Mouse (Mus musculus) heart, embryonic 15.5 days (tissue): ENCODE measurements around the gene Fam161b. TPM values are rescaled to one million over a fixed set of nuclear protein-coding genes. Genes with fewer than 3 reads are reported as not detected.
A peak's percentile ranks its signal among the peaks of the same experiment; 100 is the strongest.

Experiments used
- ATAC-seq: fragments of 200-750 bp; cut with Nextera tagmentation; replicated peaks from 2 replicates; pipeline ENCODE4 v1.8.0; 2017; ENCODE audit warnings: low read depth, moderate TSS enrichment; ENCODE audit not compliant: insufficient number of reproducible peaks, insufficient read depth, low FRiP score
- H3K27ac ChIP-seq: fragments of 300-500 bp; sonication (generic); 2 replicates; pipeline ENCODE4 v1.5.1; 2015; ENCODE audit warnings: mild to moderate bottlenecking, inconsistent platforms
- H3K27me3 ChIP-seq: fragments of 300-500 bp; sonication (generic); 2 replicates; pipeline ENCODE4 v1.6.1; 2015; ENCODE audit warnings: inconsistent platforms
- H3K36me3 ChIP-seq: fragments of 300-500 bp; sonication (generic); 2 replicates; pipeline ENCODE4 v1.6.1; 2015; ENCODE audit warnings: mild to moderate bottlenecking, inconsistent platforms
- H3K4me1 ChIP-seq: fragments of 300-500 bp; sonication (generic); replicated peaks from 2 replicates; pipeline ENCODE4 v1.6.1; 2015; ENCODE audit warnings: inconsistent platforms
- H3K4me2 ChIP-seq: fragments of 300-500 bp; sonication (generic); 2 replicates; pipeline ENCODE4 v1.6.1; 2015; ENCODE audit warnings: inconsistent platforms, mild to moderate bottlenecking, moderate library complexity
- H3K4me3 ChIP-seq: fragments of 300-500 bp; sonication (generic); 2 replicates; pipeline ENCODE4 v1.5.1; 2015; ENCODE audit warnings: mild to moderate bottlenecking, inconsistent platforms
- H3K9ac ChIP-seq: fragments of 300-500 bp; sonication (generic); 2 replicates; pipeline ENCODE4 v1.6.1; 2015; ENCODE audit warnings: mild to moderate bottlenecking, inconsistent platforms
- H3K9me3 ChIP-seq: fragments of 300-500 bp; sonication (generic); replicated peaks from 2 replicates; pipeline ENCODE4 v1.6.1; 2016; ENCODE audit warnings: inconsistent platforms
- WGBS: fragments of 180-500 bp; shearing (Covaris S2); methylation state at CpG from one replicate; pipeline ENCODE4 v1.1.7; 2015; ENCODE audit warnings: mixed read lengths; 5-methylcytosine and 5-hydroxymethylcytosine counted together
- polyA plus RNA-seq: library from polyadenylated mRNA; unstranded; fragments of >200 nt; fragmentation: Nextera tagmentation; extraction: Ambion mirVana; gene quantifications from 2 replicates; pipeline ENCODE4 v1.2.1, GENCODE M21; 2015

Fam161b gene
- polyA plus RNA-seq, 1 experiment from 2014 or later: 7.1 TPM

DNA sequence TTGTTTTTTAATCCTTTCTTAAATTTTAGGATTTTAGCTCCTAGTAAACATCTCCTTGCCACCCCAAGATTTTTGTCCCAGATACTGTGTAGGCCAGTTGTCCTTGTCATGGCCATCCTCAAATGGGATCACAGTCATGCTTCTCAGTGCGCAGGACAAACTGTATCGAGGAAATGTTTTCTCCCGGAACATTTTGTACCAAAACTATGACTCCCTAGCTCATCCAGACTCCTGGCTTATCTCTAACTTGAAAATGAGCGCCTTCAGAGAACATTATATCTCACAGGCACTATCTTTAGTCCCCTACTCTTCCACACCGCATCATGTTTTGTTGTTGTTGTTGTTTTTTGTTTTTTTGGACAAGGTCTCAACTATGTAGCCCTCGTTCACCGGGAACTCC, 45.6 kb downstream of the Fam161b start:
- no peak for ATAC-seq
- Histone ChIP-seq H3K9me3 (no peaks in the 10 kb centered on the region), H3K4me2 (peak overlapping the region; percentile 84), H3K9ac (peak overlapping the region; percentile 98), H3K36me3 (peaks cover 12% of the 10 kb centered on the region; the same call in 1 of the 2 replicates), H3K4me1 (peaks cover 20% of the 10 kb centered on the region), H3K27me3 (no peaks in the 10 kb centered on the region), H3K4me3 (peak overlapping the region; percentile 98), H3K27ac (peak overlapping the region; percentile 99)
- 25% methylated on average over 7 of the region's 7 CpGs for WGBS

DNA sequence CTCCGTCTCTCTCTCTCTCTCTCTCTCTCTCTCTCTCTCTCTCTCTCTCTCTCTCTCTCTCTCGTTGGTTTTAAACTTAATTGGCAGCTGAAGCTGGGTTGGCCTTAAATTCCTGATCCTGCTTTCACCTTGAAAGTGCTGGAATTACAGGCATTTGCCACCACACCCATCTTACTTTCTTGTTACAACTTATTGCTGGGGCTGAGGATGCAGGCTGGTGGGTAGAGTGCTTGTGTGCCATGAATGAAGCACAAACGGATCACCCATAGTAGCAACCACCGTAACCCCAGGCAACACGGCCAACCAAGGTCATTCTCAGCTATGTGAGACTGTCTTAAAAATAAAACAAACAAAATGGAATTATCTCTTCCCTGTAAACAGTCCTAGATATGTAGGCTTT, 50.3 kb downstream of the Fam161b start:
- Histone ChIP-seq H3K27me3 (no peaks in the 10 kb centered on the region), H3K36me3 (peaks cover 38% of the 10 kb centered on the region), H3K4me3 (no peak overlapping the region), H3K4me1 (peaks cover 9% of the 10 kb centered on the region), H3K9me3 (no peaks in the 10 kb centered on the region), H3K9ac (no peak overlapping the region), H3K4me2 (no peak overlapping the region), H3K27ac (no peak overlapping the region)
- no peak for ATAC-seq
- WGBS: 77% methylated on average over 4 of the region's 5 CpGs

DNA sequence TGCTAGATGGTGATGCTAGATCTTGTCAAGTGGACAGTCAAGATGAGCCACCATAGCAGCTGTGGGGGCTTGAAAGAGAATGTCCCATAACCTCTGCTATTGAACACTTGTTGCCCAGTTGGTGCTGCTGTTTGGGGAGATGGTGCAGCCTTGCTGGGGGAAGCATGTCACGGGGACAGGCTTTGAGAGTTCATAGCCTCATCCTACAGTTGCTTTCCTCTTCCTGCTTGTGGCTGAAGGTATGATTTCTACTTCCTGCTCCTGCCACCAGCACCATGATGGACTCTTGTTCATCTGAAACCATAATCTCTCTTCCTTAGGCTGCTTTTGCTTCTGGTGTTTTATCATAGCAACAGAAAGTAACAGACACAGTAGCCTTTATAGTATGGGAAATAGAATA, 57.1 kb downstream of the Fam161b start:
- Histone ChIP-seq H3K36me3 (peaks cover 61% of the 10 kb centered on the region), H3K4me2 (no peak overlapping the region), H3K9me3 (no peaks in the 10 kb centered on the region), H3K4me3 (no peak overlapping the region), H3K9ac (no peak overlapping the region), H3K4me1 (no peaks in the 10 kb centered on the region), H3K27me3 (no peaks in the 10 kb centered on the region), H3K27ac (no peak overlapping the region)
- ATAC-seq: no peak
- WGBS: 76% methylated on average over 1 of the region's 1 CpGs

DNA sequence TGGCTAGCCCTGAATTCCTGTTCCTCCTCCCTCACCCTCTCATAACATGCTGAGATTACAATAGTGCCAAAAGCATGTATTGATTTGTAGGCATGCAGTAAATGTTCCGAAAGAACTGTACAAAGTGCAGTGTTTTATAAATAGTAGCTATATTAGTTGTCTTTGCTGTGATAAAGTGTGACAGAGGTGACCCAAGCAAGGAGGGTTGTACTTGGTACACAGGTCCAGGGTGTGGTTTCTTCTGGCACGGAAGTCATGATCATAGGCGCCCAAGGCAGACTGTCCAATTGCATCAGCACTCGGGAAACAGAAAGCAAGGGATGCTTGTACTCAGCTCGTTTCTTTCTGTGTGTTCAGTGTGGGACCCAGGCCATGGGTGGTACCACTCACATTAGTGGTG, 57.5 kb downstream of the Fam161b start:
- Histone ChIP-seq H3K4me2 (no peak overlapping the region), H3K4me3 (no peak overlapping the region), H3K36me3 (peaks cover 63% of the 10 kb centered on the region), H3K27me3 (no peaks in the 10 kb centered on the region), H3K4me1 (no peaks in the 10 kb centered on the region), H3K27ac (no peak overlapping the region), H3K9me3 (no peaks in the 10 kb centered on the region), H3K9ac (no peak overlapping the region)
- WGBS: 92% methylated on average over 5 of the region's 5 CpGs
- ATAC-seq: no peak

DNA sequence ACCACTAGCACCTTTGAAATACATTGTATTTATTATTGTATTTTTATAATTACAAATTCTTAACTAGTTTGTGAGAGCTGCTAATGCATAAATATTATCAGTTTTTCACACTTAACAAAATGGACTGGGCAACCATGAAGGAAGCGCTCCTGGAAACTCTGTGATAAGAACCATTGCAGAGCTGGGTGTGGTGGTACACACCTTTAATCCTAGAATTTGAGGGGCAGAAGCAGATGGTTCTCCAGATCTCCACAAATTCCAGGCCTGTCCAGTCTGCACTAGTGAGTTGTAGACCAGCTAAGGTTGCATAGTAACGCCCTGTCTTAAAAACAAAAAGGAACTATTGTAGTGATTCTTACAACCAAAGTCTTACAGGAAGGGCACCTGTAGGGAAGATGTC, 62.4 kb downstream of the Fam161b start:
- Histone ChIP-seq H3K4me1 (no peaks in the 10 kb centered on the region), H3K9ac (no peak overlapping the region), H3K4me2 (no peak overlapping the region), H3K9me3 (no peaks in the 10 kb centered on the region), H3K27me3 (no peaks in the 10 kb centered on the region), H3K4me3 (no peak overlapping the region), H3K27ac (no peak overlapping the region), H3K36me3 (peaks cover 74% of the 10 kb centered on the region)
- no peak for ATAC-seq
- whole genome bisulfite sequencing: 93% methylated on average over 2 of the region's 2 CpGs

DNA sequence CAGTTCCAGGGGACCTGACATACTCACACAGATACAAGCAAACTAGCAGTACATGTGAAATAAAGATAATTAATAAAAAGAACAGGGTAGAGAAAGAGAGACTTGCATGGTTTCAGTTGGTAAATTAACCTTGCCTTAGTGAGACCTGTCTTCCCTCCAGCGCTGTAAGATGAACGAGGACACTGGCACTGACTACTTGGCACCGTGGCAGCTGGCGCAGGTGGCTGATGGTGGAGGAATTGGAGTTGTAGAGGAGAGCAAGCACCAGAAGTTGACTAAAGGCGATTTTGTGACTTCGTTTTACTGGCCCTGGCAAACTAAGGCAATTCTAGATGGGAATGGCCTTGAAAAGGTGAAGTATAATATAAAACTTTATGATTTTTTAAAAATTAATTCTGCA, 63.8 kb downstream of the Fam161b start:
- Histone ChIP-seq H3K9ac (no peak overlapping the region), H3K4me1 (no peaks in the 10 kb centered on the region), H3K36me3 (peaks cover 74% of the 10 kb centered on the region), H3K27me3 (no peaks in the 10 kb centered on the region), H3K4me2 (no peak overlapping the region), H3K9me3 (no peaks in the 10 kb centered on the region), H3K27ac (no peak overlapping the region), H3K4me3 (no peak overlapping the region)
- 96% methylated on average over 6 of the region's 6 CpGs for WGBS
- no peak for ATAC-seq

Other genes with a start within 250 kb of the Fam161b start
- 3.3 TPM in 2 replicates for gene Dnal1, start 247.5 kb downstream of the Fam161b start, polyA plus RNA-seq
- 0.42 and 0.55 TPM in 2 replicates for gene Pnma1, start 213.3 kb downstream of the Fam161b start, polyA plus RNA-seq
- 6.0 and 10.0 TPM in 2 replicates for gene Elmsan1, start 143.0 kb downstream of the Fam161b start, polyA plus RNA-seq
- gene Ptgr2, start 76.6 kb downstream of the Fam161b start, polyA plus RNA-seq: 69.3 and 89.7 TPM in 2 replicates
- 46.3 and 56.1 TPM in 2 replicates for gene Zfp410, start 45.0 kb downstream of the Fam161b start, polyA plus RNA-seq
- gene Coq6, start 176 bp downstream of the Fam161b start, polyA plus RNA-seq: 73.7 and 77.7 TPM in 2 replicates
- gene Entpd5, start 47.2 kb upstream of the Fam161b start, polyA plus RNA-seq: 30.3 and 32.2 TPM in 2 replicates
- 1.1 and 1.5 TPM in 2 replicates for gene Bbof1, start 47.2 kb upstream of the Fam161b start, polyA plus RNA-seq
- 19.7 and 22.2 TPM in 2 replicates for gene Rnf113a2, start 55.4 kb upstream of the Fam161b start, polyA plus RNA-seq
- gene Aldh6a1, start 89.2 kb upstream of the Fam161b start, polyA plus RNA-seq: 55.5 and 58.9 TPM in 2 replicates
- 13.3 and 15.1 TPM in 2 replicates for gene Lin52, start 89.6 kb upstream of the Fam161b start, polyA plus RNA-seq
- not detected in 2 replicates for gene Vsx2, start 207.9 kb upstream of the Fam161b start, polyA plus RNA-seq